Mouse (Mus musculus): ENCODE measurements at regions not wholly inside any gene's neighbourhood (a gene's known extent, or its start where the extent isn't known, plus 50 kb on each side); places are given as distances from the start of the nearest gene placed in this dataset.

DNA sequence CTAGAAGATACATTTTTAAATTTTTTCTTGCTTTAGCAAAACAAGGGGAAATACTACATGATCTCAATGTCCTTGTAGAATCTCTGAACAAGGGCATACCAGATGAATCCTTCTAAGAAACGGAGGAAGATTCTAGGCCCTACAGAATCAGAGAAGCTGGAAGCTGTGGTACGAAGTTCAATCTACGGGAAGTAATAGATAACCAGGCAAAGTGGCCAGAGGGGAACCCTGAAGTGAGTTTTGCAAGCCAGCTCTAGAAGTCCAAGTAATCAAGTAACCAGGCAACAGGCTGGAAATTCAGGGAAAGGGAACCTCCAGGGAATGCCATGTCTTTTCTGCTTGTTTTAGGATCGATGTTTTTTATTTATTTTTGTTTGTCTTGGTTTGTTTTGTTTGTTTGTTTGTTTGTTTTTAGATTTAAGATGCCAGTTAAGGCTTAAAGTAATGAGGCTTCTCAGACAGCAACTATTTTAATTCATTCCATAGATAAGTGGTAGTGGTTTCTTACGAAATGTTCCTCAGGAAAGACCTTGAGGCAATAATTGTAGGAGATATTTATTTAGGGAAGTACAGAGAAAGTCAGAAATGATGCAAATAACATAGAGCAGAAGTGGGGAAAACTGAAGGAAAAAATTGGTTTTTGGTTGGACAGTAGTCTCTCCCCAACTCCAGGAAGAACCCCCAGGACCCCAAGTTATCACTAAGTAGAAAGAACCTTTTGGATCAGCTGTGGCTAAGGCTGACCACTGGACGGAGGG lies 420.7 kb downstream of the Lipi start:
- no peak for ATAC-seq (ENCODE audit: low read depth)
- WGBS = 80% methylated on average over 6 of the region's 6 CpGs
- no peaks in the 10 kb centered on the region for H3K27me3 ChIP-seq (replicated peaks; ENCODE audit: control insufficient read depth, insufficient read depth, low read length)

DNA sequence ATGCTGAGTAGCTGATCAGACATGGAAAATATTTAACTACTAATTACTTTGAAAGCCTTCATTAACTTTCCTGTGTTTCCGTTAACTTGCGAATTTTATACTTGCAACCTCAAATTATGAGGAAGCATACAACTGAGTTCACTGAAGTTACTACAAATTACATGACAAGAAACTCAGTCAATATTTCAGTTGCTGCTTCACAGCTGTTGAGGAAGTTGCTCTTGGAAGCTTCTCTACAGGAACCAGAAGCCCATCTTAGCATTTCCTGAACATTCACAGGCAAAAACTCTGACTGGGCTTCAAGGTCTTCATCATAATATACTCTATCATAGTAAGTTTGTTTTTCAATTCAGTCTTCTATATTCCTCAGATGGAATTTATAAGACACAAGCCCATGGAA lies 426.1 kb downstream of the Lipi start:
- WGBS = 87% methylated on average over 2 of the region's 2 CpGs
- Histone ChIP-seq H3K4me2 (ENCODE audit: low read depth, low read length) (no peak overlapping the region), H3K9ac (ENCODE audit: low read depth, low read length) (no peak overlapping the region), H3K36me3 (ENCODE audit: control insufficient read depth, insufficient read depth, low read length) (no peaks in the 10 kb centered on the region), H3K27me3 (replicated peaks; ENCODE audit: control insufficient read depth, insufficient read depth, low read length) (no peaks in the 10 kb centered on the region), H3K4me3 (ENCODE audit: low read depth, low read length) (no peak overlapping the region), H3K4me1 (ENCODE audit: control insufficient read depth, insufficient read depth, low read length) (no peaks in the 10 kb centered on the region), H3K27ac (replicated peaks; ENCODE audit: low read depth, low read length) (no peak overlapping the region), H3K9me3 (ENCODE audit: control insufficient read depth, low read length) (no peaks in the 10 kb centered on the region)
- ATAC-seq (ENCODE audit: low read depth) (no peak), DNase-seq (ENCODE audit: low spot score) (no peak)

More for the DNA sequence above, 420.7 kb downstream of the Lipi start:
- Histone ChIP-seq H3K27ac (replicated peaks; ENCODE audit: low read depth, low read length) (no peak overlapping the region), H3K9ac (ENCODE audit: low read depth, low read length) (no peak overlapping the region), H3K4me1 (ENCODE audit: control insufficient read depth, insufficient read depth, low read length) (no peaks in the 10 kb centered on the region), H3K4me2 (ENCODE audit: low read depth, low read length) (no peak overlapping the region), H3K9me3 (ENCODE audit: control insufficient read depth, low read length) (no peaks in the 10 kb centered on the region), H3K4me3 (ENCODE audit: low read depth, low read length) (no peak overlapping the region), H3K36me3 (ENCODE audit: control insufficient read depth, insufficient read depth, low read length) (no peaks in the 10 kb centered on the region)
- no peak for DNase-seq (ENCODE audit: low spot score)

DNA sequence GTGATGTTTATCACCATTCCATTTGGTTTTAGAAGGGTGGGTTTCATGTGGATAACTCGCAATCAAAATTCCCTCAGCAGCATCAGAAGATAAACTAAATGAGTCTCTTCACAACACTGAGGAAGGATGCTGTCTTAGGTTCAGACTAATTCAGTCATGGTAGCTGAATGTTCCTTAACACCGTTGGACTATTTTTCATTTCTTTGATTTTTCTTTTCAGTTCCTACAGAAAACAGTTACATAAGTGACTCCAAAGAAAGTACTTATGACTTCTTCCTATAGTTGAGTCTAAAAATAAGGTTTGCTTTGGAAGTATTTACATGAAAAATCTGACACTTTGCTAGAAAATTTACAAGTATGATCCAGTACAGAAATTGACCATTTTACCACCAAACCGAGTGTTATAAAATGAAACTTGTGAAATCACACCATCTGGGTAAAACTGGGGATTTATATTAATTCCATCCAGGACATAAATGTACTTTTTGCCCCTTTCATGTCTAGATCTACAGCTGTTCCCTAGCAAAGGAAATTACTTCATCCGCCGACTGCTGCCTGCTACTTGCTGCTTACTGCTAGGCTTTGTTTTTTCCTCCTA lies 430.3 kb downstream of the Lipi start:
- H3K27ac ChIP-seq (replicated peaks; ENCODE audit: low read depth, low read length) = no peak overlapping the region

More for the DNA sequence above, 430.3 kb downstream of the Lipi start:
- no peaks in the 10 kb centered on the region for H3K36me3 ChIP-seq (ENCODE audit: control insufficient read depth, insufficient read depth, low read length)
- H3K4me2 ChIP-seq (ENCODE audit: low read depth, low read length) = no peak overlapping the region
- WGBS = 80% methylated on average over 5 of the region's 5 CpGs
- no peaks in the 10 kb centered on the region for H3K27me3 ChIP-seq (replicated peaks; ENCODE audit: control insufficient read depth, insufficient read depth, low read length)
- no peaks in the 10 kb centered on the region for H3K9me3 ChIP-seq (ENCODE audit: control insufficient read depth, low read length)
- DNase-seq (ENCODE audit: low spot score) (no peak), ATAC-seq (ENCODE audit: low read depth) (no peak)
- H3K9ac ChIP-seq (ENCODE audit: low read depth, low read length) = no peak overlapping the region
- H3K4me3 ChIP-seq (ENCODE audit: low read depth, low read length) = no peak overlapping the region
- H3K4me1 ChIP-seq (ENCODE audit: control insufficient read depth, insufficient read depth, low read length) = no peaks in the 10 kb centered on the region

Measured in embryonic facial prominence, embryonic 14.5 days (tissue).